Mouse (Mus musculus): ENCODE measurements around the gene Mgat4d.
"Not testable (repeated sequence)": the region's sequence is repeated elsewhere in the genome, so short reads cannot be mapped to it uniquely, and the experiment has no call there.

Gene Mgat4d

DNA sequence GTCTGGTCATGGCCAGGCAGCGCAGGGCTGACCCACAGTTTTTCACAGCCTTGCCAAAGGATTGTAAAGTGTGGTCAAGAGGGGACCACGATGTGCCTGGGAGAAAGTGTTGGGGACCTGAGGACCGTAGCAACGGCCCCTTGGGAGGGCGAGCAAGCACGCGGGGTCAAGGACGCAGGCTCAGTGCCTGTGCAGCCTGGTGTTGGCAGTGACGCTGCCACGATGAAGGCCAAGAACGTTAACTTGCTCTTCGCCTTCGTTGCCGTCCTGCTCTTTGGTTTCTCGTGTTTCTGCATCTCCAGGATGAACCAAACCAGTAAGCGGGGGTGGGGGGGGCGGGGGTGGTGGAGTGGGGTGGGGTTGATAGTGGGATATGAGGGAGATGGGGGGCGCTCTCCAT lies at the start of gene Mgat4d:
Mgat4d (plus strand) TSS at position 209 of the 400 bp plus-strand sequence.
- DNase-seq (ENCODE audit: low spot score in 2 of 2) = no peak

- peak in 1 of 2 experiments; percentile 13 for DNase-seq (ENCODE audit: low spot score in 2 of 2)
These were observed 48.1 kb upstream of the Mgat4d start for GRCm38 (mm10) chr8:83300135-83300534.

- no peak for DNase-seq (ENCODE audit: low spot score in 2 of 2)
These were observed 43.3 kb upstream of the Mgat4d start for GRCm38 (mm10) chr8:83304946-83305345.

GRCm38 (mm10) chr8:83309836-83310235 lies 38.4 kb upstream of the Mgat4d start:
- DNase-seq (ENCODE audit: low spot score in 2 of 2) = no peak

DNA sequence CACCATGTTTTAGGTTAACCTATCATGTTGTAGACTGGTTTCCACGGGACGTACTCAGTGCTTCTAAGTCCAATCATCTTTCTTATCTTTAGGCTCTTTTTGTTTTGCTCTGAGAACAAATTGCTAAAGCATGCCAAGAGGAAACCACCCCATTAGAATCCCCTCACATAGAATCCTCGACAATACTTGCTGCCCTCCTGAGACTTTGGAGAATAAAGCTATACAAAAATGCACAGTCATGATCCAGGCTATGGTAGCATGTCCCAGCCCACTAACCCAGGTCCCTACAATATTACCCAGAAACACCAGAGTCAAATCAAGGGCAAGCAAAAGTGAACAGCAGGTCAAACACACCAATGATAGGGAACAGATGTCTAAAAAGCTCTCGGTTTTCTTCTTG lies 33.2 kb upstream of the Mgat4d start:
- DNase-seq (ENCODE audit: low spot score in 2 of 2) = not testable (repeated sequence)

GRCm38 (mm10) chr8:83315691-83316090 lies 32.6 kb upstream of the Mgat4d start:
- DNase-seq (ENCODE audit: low spot score in 2 of 2) = no peak

DNA sequence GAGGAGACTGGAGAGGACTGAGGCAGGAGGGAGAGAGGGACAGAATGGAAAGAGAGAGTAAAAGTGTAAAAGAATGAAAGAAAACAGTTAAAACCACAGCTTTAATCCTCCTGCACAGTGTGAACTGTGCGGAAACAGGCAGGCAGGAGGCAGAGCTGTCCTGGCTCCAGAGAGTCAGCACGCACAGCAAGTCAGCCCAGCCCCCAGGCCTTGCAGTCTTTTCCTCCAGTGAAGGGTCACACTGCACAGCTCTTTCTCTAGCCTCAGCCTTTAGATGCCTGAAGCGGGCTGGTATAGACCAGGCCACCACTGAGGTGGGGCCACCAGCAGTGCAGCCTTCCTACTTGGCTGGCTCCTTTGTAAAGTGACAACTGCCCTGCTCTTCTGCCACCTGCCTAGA lies 27.7 kb upstream of the Mgat4d start:
- DNase-seq (ENCODE audit: low spot score in 2 of 2) = no peak

GRCm38 (mm10) chr8:83322374-83322773 lies 25.9 kb upstream of the Mgat4d start:
- DNase-seq (ENCODE audit: low spot score in 2 of 2) = no peak

- peak in 1 of 2 experiments; percentile 18 for DNase-seq (ENCODE audit: low spot score in 2 of 2)
These were observed 25.2 kb upstream of the Mgat4d start for GRCm38 (mm10) chr8:83323056-83323455.

DNA sequence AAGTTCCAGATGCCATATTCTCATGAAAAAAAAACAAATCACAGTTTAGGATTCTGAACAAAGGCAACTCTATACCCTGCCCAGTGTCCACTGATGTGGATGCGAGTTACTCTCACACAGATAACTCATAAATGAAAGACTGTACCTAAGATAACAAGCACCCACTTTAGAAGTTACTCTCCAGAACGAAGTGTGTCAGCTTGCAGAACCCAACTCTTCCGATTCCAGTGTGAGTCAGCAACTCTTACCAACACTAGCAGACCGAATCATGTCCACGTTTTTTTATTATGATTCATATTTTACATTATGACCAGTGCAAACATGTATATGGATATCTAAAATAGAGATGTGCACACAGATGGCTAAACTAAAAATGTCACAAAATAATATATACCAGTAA lies 20.4 kb upstream of the Mgat4d start:
- no peak for DNase-seq (ENCODE audit: low spot score in 2 of 2)

DNA sequence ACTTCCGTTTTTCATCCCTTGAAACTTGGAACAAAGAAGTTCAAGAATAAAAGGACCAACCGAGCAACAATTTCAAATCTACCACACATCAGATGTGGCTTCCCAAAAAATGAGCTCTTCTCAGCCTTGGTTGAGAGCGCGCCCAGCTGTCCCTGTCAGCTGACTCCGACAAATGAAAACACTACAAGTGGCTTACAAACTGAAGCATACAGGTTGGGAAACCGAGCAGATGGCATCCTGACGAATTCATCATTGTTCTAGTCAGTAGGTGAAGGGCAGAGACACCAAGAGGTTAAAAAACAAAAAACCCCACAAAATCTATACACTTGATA lies 16.7 kb upstream of the Mgat4d start:
- no peak for DNase-seq (ENCODE audit: low spot score in 2 of 2)

GRCm38 (mm10) chr8:83331899-83332697 lies 16.2 kb upstream of the Mgat4d start, which contains the start of gene Elmod2:
Elmod2 (minus strand) TSS chr8:83332486.
- peak; percentile 92 to 97 for DNase-seq (ENCODE audit: low spot score in 2 of 2)

DNA sequence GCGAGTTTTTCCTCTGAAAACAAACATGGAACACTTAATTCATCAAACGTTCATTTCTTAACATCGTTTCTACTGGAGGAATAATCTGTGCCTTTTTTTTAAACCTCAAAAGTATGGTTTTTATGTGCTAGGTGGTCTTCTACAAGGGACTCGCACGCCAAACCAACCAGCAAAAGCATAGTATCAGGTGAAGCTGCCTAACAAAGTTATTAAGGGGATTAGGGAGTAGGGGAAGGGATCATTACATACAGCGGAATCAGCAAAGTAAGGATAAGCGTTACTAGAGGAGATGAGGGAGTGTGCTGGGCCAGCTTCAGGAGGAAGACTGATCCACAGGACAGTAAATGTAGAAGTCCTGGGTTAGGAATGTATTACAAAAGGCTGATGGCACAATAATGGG lies 15.4 kb upstream of the Mgat4d start:
- no peak for DNase-seq (ENCODE audit: low spot score in 2 of 2)

DNA sequence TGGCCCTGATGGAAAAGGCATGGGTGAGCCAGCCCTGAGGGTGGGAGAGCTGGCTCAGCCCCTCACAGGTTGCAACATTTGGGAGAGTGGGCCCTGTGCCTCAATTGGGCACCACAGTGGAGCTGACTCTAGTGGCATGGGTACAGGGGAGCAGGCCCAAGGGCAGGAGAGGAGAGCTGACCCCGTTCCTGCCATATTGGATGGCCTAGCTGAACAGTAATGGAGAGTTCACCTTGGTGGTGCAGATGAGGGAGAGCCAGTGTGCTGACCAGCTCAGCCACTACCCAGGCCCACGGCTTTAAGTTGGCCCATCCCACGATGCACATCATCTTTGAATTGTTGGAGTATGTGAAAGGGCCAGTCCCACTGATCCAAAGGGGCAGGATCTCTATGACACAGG lies 6.2 kb upstream of the Mgat4d start:
- no peak for DNase-seq (ENCODE audit: low spot score in 2 of 2)

GRCm38 (mm10) chr8:83342693-83343092 lies 5.6 kb upstream of the Mgat4d start:
- no peak for DNase-seq (ENCODE audit: low spot score in 2 of 2)

DNA sequence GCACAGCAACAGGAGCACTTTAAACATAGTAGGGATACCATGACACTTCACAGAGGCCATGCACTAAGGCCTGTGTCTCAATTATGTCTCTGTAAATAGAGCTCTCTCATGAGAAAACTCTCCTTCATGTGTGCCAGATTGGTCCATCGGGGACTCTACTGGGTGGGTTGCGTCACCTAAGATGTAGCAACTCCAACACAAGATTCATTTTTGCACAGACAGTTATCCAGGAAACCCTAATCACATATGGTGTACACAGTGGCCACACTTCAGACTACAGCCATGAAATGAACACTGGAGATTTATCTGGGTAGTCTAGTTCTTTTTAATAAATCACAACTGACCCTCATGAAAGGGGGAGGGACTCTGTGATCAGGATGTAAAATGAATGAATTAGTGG lies 3.0 kb downstream of the Mgat4d start:
- no peak for DNase-seq (ENCODE audit: low spot score in 2 of 2)

DNA sequence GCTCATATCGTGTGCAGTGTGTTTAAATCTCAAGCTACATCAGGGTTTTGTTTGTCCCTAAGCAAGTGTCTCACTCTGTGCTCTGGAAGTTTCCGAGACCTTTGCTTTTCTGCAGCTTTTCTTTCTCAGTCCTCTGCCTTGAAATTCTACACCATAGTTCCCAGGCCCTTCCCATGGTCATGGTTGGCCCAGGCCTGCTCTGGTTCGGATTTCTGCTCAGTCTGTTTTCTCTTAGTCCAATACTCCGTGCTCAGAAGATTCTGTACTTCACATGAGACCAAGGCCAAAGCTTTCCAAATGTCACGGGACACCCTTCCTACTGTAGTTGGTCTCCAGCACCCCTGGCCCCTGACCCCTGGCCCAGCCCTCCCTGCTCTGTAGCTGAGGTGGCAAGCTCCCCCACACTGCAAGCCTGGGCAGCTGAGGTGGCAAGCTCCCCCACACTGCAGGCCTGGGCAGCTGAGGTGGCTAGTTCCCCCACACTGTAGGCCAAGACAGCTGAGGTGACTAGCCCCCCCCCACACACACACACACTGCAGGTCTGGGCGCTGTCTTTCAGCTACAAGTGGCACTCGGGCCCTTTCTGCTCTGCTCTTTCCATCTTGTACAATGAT lies 15.0 kb downstream of the Mgat4d start:
- DNase-seq (ENCODE audit: low spot score in 2 of 2) = no peak

DNA sequence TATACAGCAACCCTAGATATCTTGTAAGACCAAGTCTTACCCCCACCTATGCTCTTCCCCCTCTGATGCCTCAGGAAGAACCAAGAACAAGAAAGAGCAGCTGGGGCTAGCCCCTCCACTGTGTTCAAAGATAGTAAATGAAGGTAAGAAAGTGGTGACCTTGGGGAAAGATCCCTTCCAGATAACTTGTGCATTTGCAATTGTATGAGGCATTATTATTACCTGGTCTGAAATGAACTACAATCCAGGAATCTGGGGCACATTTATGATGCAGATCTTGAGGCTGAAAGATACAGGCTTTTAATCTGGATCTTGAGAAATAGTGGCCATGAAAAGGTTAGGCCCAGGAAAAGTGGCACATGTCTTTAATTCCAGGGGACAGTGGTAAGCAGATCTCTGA lies 29.0 kb downstream of the Mgat4d start:
- no peak for DNase-seq (ENCODE audit: low spot score in 2 of 2)

DNA sequence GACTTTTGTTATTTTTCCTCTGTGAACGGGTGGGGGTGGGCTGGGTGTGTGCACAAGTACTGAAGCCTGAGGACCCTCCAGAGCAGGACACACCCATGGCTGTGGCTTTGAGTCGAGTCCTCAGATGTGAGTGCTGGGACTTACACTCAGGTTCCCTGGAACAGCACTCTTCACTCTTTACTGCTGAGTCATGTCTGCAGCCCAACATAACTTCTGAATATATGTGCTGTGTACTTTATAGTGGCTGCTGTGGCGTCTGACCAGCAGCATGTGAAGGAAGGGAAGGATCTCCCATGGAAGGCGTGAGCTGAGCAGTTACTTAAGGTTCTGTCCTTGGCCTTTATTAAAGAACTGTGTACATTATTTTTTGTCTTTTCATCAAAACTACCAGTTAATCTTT lies 31.9 kb downstream of the Mgat4d start:
- no peak for DNase-seq (ENCODE audit: low spot score in 2 of 2)

DNA sequence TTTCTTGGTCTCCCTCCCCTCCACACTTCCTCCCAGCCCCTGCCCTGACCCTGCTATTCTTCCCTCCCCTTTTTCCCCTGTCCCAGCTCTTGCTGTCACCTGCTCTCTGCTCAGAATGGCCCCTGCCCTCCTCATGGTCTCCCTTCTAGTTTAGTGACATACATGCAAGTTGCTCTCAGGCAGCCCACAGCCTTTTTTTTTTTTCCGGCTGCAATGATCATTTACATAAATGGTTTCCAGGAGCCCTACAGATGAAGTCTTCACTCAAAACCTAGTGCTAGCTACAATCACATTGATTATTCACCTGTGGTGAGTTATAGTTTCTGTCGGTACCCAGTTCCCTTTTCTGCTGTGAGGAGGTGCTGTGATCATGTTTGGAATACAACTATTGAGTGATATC lies 32.7 kb downstream of the Mgat4d start:
- DNase-seq (ENCODE audit: low spot score in 2 of 2) = no peak

DNA sequence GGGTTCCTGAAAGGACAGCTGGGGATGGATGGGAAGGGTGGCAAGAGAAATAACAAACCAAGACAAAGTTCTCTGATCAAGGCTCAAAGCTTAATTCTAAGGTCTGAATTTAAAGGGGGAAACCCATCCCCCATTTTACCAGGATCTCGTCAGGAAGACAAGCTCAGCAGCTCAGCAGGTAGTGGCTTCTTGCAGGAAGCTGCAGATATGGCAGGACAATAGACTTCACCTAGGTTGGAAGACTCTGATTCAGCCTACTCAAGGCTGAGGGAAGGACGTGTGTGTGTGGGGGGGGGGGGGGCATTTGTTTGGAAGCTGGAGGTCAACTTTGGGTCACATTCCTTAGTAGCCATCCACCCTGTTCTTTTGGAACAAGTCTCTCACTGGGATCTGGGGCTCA lies 34.6 kb downstream of the Mgat4d start:
- no peak for DNase-seq (ENCODE audit: low spot score in 2 of 2)

DNA sequence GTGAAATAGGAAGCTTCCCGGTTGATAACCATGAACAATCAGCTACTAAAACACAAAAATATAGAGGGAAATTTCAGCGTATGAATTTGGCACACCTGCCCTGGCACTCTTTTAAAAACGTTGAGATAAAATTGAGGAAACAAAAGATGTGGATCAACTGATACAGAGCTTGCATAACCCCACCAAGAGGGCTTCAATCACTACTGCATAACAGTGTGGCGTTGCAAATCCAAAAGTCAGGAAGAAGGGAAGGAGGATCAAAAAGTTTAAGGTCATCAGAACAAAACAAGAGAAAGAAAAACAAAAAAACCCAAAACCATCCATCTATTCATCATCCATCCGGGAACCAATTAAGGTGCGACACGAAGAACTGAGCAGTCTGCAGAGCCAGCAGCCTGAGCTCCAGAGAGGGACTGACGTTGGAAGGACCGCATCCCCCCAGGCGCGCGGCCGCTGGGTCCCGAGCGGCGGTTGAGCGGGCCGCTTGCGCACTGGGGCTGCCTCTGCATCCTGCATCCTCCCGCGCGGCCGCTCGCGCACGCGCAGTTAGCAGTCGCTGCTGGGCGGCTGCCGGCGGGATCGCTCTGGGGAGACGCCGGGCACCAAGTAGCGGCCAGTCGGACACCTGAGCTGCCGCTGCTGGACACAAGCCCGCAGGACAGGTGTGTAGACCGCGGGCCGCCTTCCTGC lies 41.2 kb downstream of the Mgat4d start, which contains the start of gene Clgn:
Clgn (plus strand) TSS at position 552 of the 690 bp plus-strand sequence.
- DNase-seq (ENCODE audit: low spot score in 2 of 2) = peak in 1 of 2 experiments; percentile 45
